Mouse (Mus musculus): Measurements from ENCODE around the gene Tjp2. TPM values are rescaled to one million over a fixed set of nuclear protein-coding genes. Genes with fewer than 3 reads are reported as not detected.

The Tjp2 gene
- total and polyA plus RNA-seq, 3 experiments: 9.0 to 17.8 (median 13.7) TPM

DNA sequence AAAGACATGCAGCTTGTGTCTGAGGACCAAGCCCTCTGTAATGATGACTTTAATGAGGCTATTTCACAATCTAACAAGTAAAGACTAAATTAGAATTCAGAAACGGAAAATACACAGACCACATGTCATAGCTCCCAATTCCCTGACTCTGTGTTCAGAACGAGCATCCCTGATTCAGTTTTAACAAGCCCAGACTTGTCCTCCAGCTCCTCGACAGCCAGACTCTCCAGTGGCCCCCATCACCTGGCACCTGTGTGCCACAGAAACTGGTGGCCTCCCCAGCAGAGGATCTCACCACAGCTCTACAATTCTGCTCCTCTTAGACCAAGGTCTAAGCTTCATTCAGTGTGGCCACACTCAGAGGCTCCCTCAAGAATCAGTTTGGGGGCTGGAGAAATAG lies 27.5 kb downstream of the Tjp2 start:
- peaks cover 8% of the 10 kb centered on the region for H3K9me3 ChIP-seq (replicated peaks; ENCODE audit: low read length)
- H3K36me3 ChIP-seq (replicated peaks in 1 of 2; ENCODE audit: control insufficient read depth in 1 of 2, insufficient read depth in 1 of 2, low read length in 1 of 2): peaks cover 0 to 10% of the 10 kb centered on the region in 2 experiments
- DNase-seq (ENCODE audit: extremely low read depth): no peak
- no peak overlapping the region for H3K27ac ChIP-seq (ENCODE audit: insufficient read depth, low read depth)
- TF ChIP-seq NRF1 (IDR thresholded peaks at IDR 0.05; ENCODE audit: low read depth, low read length): no peak
- TF ChIP-seq TCF12 (IDR thresholded peaks at IDR 0.05; ENCODE audit: low read depth, low read length): peak; percentile 44; the same call in 1 of the 2 replicates
- TF ChIP-seq EP300 (IDR thresholded peaks at IDR 0.05; ENCODE audit: low read length): no peak
- no peak for TF ChIP-seq HCFC1 (IDR thresholded peaks at IDR 0.05; ENCODE audit: low read depth, low read length)
- TF ChIP-seq IRF4 (IDR thresholded peaks at IDR 0.05; ENCODE audit: low read depth, low read length): 0 out of 2 replicates have a peak, but pooled peaks have one; percentile 18
- TF ChIP-seq CHD1 (IDR thresholded peaks at IDR 0.05; ENCODE audit: low read depth, low read length): 0 out of 2 replicates have a peak, but pooled peaks have one; percentile 57
- no peak for TF ChIP-seq ZNF384 (IDR thresholded peaks at IDR 0.05; ENCODE audit: low read depth, low read length)
- TF ChIP-seq MAZ (IDR thresholded peaks at IDR 0.05; ENCODE audit: low read depth, low read length): no peak
- peaks cover 5 to 21% of the 10 kb centered on the region in 2 experiments for H3K4me1 ChIP-seq (ENCODE audit: control insufficient read depth in 1 of 2, insufficient read depth in 2 of 2)
- H3K27me3 ChIP-seq (replicated peaks): no peaks in the 10 kb centered on the region
- dilution Hi-C loops (cut with MboI; ENCODE audit: extremely low pct_ligation_motif_present, extremely low pct_unique_long_range_greater_than_20kb, low sequenced_read_pairs): no loop called here
- in situ Hi-C loops (cut with MboI; ENCODE audit: low pct_ligation_motif_present, low pct_unique_long_range_greater_than_20kb, low sequenced_read_pairs): no loop called here
- H3K9ac ChIP-seq (ENCODE audit: insufficient read depth, low read depth): no peak overlapping the region
- no peak overlapping the region for H3K4me3 ChIP-seq (replicated peaks in 1 of 3; ENCODE audit: low read depth in 2 of 3, low read length in 2 of 3, poor library complexity in 1 of 3)
- no peak overlapping the region for H3K4me2 ChIP-seq (ENCODE audit: insufficient read depth, low read depth, poor library complexity, severe bottlenecking)
- H3K79me2 ChIP-seq (replicated peaks; ENCODE audit: control insufficient read depth, extremely low read depth, insufficient read depth, poor library complexity, severe bottlenecking): no peaks in the 10 kb centered on the region

DNA sequence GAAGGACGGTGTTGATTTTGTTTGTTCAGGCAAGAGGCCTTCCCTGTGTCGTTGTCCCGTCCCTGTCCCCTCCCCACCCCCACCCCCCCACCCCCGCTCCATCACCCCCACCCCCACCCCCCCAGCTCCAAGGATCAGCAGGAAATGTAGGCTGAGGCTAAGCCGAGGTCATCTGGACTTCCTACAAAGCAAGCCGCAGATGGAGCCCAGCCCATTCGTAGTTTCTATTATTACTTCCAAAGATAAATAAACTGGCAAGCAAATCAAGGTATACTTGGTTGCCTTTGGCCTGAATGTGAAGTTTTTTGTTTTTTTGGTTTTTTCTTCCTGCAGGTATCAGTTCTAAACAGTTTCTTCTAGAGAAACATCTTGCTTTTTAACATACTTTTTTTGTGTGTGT lies 29.6 kb downstream of the Tjp2 start:
- dilution Hi-C loops (cut with MboI; ENCODE audit: extremely low pct_ligation_motif_present, extremely low pct_unique_long_range_greater_than_20kb, low sequenced_read_pairs) (no loop called here), in situ Hi-C loops (cut with MboI; ENCODE audit: low pct_ligation_motif_present, low pct_unique_long_range_greater_than_20kb, low sequenced_read_pairs) (no loop called here)
- H3K9ac ChIP-seq (ENCODE audit: insufficient read depth, low read depth): no peak overlapping the region
- DNase-seq (ENCODE audit: extremely low read depth): no peak
- no peaks in the 10 kb centered on the region for H3K79me2 ChIP-seq (replicated peaks; ENCODE audit: control insufficient read depth, extremely low read depth, insufficient read depth, poor library complexity, severe bottlenecking)
- peaks cover 0 to 17% of the 10 kb centered on the region in 2 experiments for H3K36me3 ChIP-seq (replicated peaks in 1 of 2; ENCODE audit: control insufficient read depth in 1 of 2, insufficient read depth in 1 of 2, low read length in 1 of 2)
- no peak overlapping the region for H3K4me2 ChIP-seq (ENCODE audit: insufficient read depth, low read depth, poor library complexity, severe bottlenecking)
- H3K4me1 ChIP-seq (ENCODE audit: control insufficient read depth in 1 of 2, insufficient read depth in 2 of 2): peaks cover 5 to 21% of the 10 kb centered on the region in 2 experiments
- H3K4me3 ChIP-seq (replicated peaks in 1 of 3; ENCODE audit: low read depth in 2 of 3, low read length in 2 of 3, poor library complexity in 1 of 3): no peak overlapping the region
- no peaks in the 10 kb centered on the region for H3K27me3 ChIP-seq (replicated peaks)
- no peak for TF ChIP-seq TCF12 (IDR thresholded peaks at IDR 0.05; ENCODE audit: low read depth, low read length)
- TF ChIP-seq E2F4 (IDR thresholded peaks at IDR 0.05; ENCODE audit: insufficient replicate concordance, low read depth, low read length): no peak
- no peak for TF ChIP-seq SIN3A (IDR thresholded peaks at IDR 0.05; ENCODE audit: low read length)
- TF ChIP-seq PAX5 (IDR thresholded peaks at IDR 0.05; ENCODE audit: low read length): no peak
- TF ChIP-seq MAFK (IDR thresholded peaks at IDR 0.05; ENCODE audit: insufficient replicate concordance, low read length): no peak
- TF ChIP-seq POLR2A (IDR thresholded peaks at IDR 0.05; ENCODE audit: low read depth, low read length): no peak
- TF ChIP-seq POLR2AphosphoS2 (IDR thresholded peaks at IDR 0.05; ENCODE audit: low read depth, low read length): no peak
- no peak overlapping the region for H3K27ac ChIP-seq (ENCODE audit: insufficient read depth, low read depth)
- H3K9me3 ChIP-seq (replicated peaks; ENCODE audit: low read length): peaks cover 8% of the 10 kb centered on the region

DNA sequence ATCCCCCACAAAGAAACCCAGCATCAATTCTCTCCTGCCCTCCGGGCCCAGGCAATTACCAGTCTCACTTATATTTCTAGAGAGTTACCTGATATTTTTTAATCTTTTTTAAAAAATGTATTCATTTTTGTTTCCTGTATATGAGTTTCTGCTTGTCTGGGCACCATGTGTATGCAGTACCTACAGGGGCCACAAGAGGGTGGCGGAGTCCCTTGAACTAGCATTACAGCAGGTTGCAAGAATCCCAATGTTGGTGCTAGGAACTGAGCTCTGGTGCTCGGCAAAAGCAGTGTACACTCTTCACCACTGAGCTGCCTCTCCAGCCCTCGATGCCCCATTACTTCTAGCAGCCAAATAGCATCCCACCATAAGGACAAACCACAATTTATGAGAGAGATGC lies 30.6 kb downstream of the Tjp2 start:
- peaks cover 8% of the 10 kb centered on the region for H3K9me3 ChIP-seq (replicated peaks; ENCODE audit: low read length)
- H3K4me2 ChIP-seq (ENCODE audit: insufficient read depth, low read depth, poor library complexity, severe bottlenecking): no peak overlapping the region
- H3K36me3 ChIP-seq (replicated peaks in 1 of 2; ENCODE audit: control insufficient read depth in 1 of 2, insufficient read depth in 1 of 2, low read length in 1 of 2): peaks cover 0 to 17% of the 10 kb centered on the region in 2 experiments
- dilution Hi-C loops (cut with MboI; ENCODE audit: extremely low pct_ligation_motif_present, extremely low pct_unique_long_range_greater_than_20kb, low sequenced_read_pairs): no loop called here
- H3K79me2 ChIP-seq (replicated peaks; ENCODE audit: control insufficient read depth, extremely low read depth, insufficient read depth, poor library complexity, severe bottlenecking): no peaks in the 10 kb centered on the region
- H3K4me3 ChIP-seq (replicated peaks in 1 of 3; ENCODE audit: low read depth in 2 of 3, low read length in 2 of 3, poor library complexity in 1 of 3): no peak overlapping the region
- H3K27ac ChIP-seq (ENCODE audit: insufficient read depth, low read depth): no peak overlapping the region
- no peaks in the 10 kb centered on the region for H3K27me3 ChIP-seq (replicated peaks)
- in situ Hi-C loops (cut with MboI; ENCODE audit: low pct_ligation_motif_present, low pct_unique_long_range_greater_than_20kb, low sequenced_read_pairs): no loop called here
- H3K4me1 ChIP-seq (ENCODE audit: control insufficient read depth in 1 of 2, insufficient read depth in 2 of 2): peaks cover 5 to 21% of the 10 kb centered on the region in 2 experiments
- DNase-seq (ENCODE audit: extremely low read depth): peak; percentile 19
- H3K9ac ChIP-seq (ENCODE audit: insufficient read depth, low read depth): no peak overlapping the region
- no peak for TF ChIP-seq JUND (conservative IDR thresholded peaks at IDR 0.05; ENCODE audit: low read depth, low read length)
- TF ChIP-seq KAT2A (IDR thresholded peaks at IDR 0.05; ENCODE audit: insufficient replicate concordance, low read length): no peak
- TF ChIP-seq MAZ (IDR thresholded peaks at IDR 0.05; ENCODE audit: low read depth, low read length): no peak
- no peak for TF ChIP-seq ZNF384 (IDR thresholded peaks at IDR 0.05; ENCODE audit: low read depth, low read length)
- TF ChIP-seq RAD21 (IDR thresholded peaks at IDR 0.05; ENCODE audit: low read depth, low read length): peak; percentile 37
- no peak for TF ChIP-seq ZC3H11A (IDR thresholded peaks at IDR 0.05; ENCODE audit: low read depth, low read length)
- no peak for TF ChIP-seq BHLHE40 (IDR thresholded peaks at IDR 0.05; ENCODE audit: low read depth, low read length)
- no peak for TF ChIP-seq IRF4 (IDR thresholded peaks at IDR 0.05; ENCODE audit: low read depth, low read length)
- TF ChIP-seq SMC3 (IDR thresholded peaks at IDR 0.05; ENCODE audit: low read depth, low read length): peak; percentile 37
- TF ChIP-seq NRF1 (IDR thresholded peaks at IDR 0.05; ENCODE audit: low read depth, low read length): no peak
- TF ChIP-seq ELF1 (IDR thresholded peaks at IDR 0.05; ENCODE audit: low read depth, low read length): no peak
- no peak for TF ChIP-seq MXI1 (IDR thresholded peaks at IDR 0.05; ENCODE audit: low read depth, low read length)
- no peak for TF ChIP-seq TBP (conservative IDR thresholded peaks at IDR 0.05; ENCODE audit: low read depth, low read length)
- TF ChIP-seq JUN (IDR thresholded peaks at IDR 0.05; ENCODE audit: insufficient read depth, low read depth, low read length): no peak
- no peak for TF ChIP-seq MAX (IDR thresholded peaks at IDR 0.05; ENCODE audit: low read length)
- no peak for TF ChIP-seq PAX5 (IDR thresholded peaks at IDR 0.05; ENCODE audit: low read length)
- TF ChIP-seq MYC (IDR thresholded peaks at IDR 0.05; ENCODE audit: low read depth, low read length): no peak
